Comparison of ENCODE assay signal across 28 mouse cellular contexts in the genomic region with DNA sequence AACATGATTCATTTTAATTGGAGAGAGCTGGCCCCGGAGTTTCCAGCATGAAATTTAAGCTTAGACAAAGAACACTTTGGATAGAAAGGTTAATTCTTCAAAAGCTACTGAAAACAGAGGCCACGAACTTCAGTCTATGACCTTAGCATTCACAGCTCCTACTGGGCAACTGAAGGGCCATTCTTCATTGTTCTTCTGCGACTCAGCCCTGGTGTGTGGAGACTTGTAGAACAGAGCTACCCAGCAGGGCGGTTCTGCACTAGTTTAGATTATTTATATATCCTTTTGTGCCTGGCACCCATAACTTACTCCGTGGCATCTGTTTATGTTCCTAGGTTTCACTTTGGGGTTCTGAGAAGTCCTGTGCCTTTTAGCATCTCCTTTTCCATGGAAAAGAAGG. TPM values are rescaled to one million over a fixed set of nuclear protein-coding genes. Genes with fewer than 3 reads are reported as not detected.
A peak's percentile ranks its signal among the peaks of the same experiment; 100 is the strongest.
DNase-seq lines count a peak whose midpoint lies in the region; ATAC-seq and TF ChIP-seq lines count a peak whose summit lies in the region.
"Had no signal": no experiment of that assay in that cellular context is flagged by ENCODE, and none has a peak within 500 bp of the region (broad histone marks: within the 10 kb centered on the region; RNA-seq: fewer than 3 reads in every experiment).

No protein-coding gene starts in this region.

- no peaks in the 10 kb centered on the region for H3K9me3 ChIP-seq in neural tube, embryonic 15.5 days (replicated peaks)
- H3K9me3 ChIP-seq in neural tube, embryonic 11.5 days (ENCODE audit: control insufficient read depth, low read length), result no peaks in the 10 kb centered on the region
- H3K9me3 ChIP-seq: embryonic facial prominence, embryonic 10.5 days; embryonic facial prominence, embryonic 13.5 days; forebrain, embryonic 12.5 days; forebrain, embryonic 15.5 days had no signal

- no peak for ATAC-seq in neural tube, embryonic 15.5 days (ENCODE audit: low FRiP score)
- ATAC-seq in neural tube, embryonic 11.5 days (ENCODE audit: insufficient read depth, low FRiP score, low TSS enrichment), result peak; percentile 75
- ATAC-seq: CD4-positive, CD25-positive, alpha-beta regulatory T cell, adult 4 months; forebrain, embryonic 15.5 days; hindbrain, postnatal 0 days; inflammation-experienced regulatory T-cells, adult 6 months; intestine, embryonic 16.5 days had no signal

- no peak for TF ChIP-seq POLR2A in cerebellum, adult 2 months (IDR thresholded peaks at IDR 0.05; ENCODE audit: borderline replicate concordance, insufficient read depth, low read length)

- no peak for TF ChIP-seq CTCF in cerebellum, adult 2 months (IDR thresholded peaks at IDR 0.05; ENCODE audit: borderline replicate concordance, insufficient read depth, low read depth, low read length)

- H3K27me3 ChIP-seq in neural tube, embryonic 15.5 days (replicated peaks), result no peaks in the 10 kb centered on the region
- no peaks in the 10 kb centered on the region for H3K27me3 ChIP-seq in neural tube, embryonic 11.5 days (ENCODE audit: control insufficient read depth, insufficient read depth, low read length)
- H3K27me3 ChIP-seq in cerebellum, adult 2 months (ENCODE audit: control insufficient read depth, insufficient read depth, low read length), result no peaks in the 10 kb centered on the region; the same call in 1 of the 2 replicates
- H3K27me3 ChIP-seq: embryonic facial prominence, embryonic 13.5 days; forebrain, embryonic 12.5 days; forebrain, embryonic 15.5 days had no signal

- 22% methylated on average over 5 of the region's 5 CpGs for WGBS in neural tube, embryonic 15.5 days
- WGBS in neural tube, embryonic 11.5 days, result 18% methylated on average over 5 of the region's 5 CpGs
- 50% methylated on average over 5 of the region's 5 CpGs for WGBS in cerebellum, adult 2 months

- H3K4me2 ChIP-seq in neural tube, embryonic 15.5 days, result no peak overlapping the region
- no peak overlapping the region for H3K4me2 ChIP-seq in neural tube, embryonic 11.5 days (ENCODE audit: low read depth)
- H3K4me2 ChIP-seq: embryonic facial prominence, embryonic 13.5 days; forebrain, embryonic 12.5 days; forebrain, embryonic 15.5 days; heart, embryonic 11.5 days; hindbrain, embryonic 14.5 days had no signal

- H3K4me3 ChIP-seq in neural tube, embryonic 15.5 days (replicated peaks), result no peak overlapping the region
- H3K4me3 ChIP-seq in neural tube, embryonic 11.5 days (ENCODE audit: low read depth, low read length), result no peak overlapping the region
- H3K4me3 ChIP-seq in cerebellum, adult 2 months (replicated peaks; ENCODE audit: insufficient read depth, low read depth, low read length), result no peak overlapping the region
- H3K4me3 ChIP-seq: embryonic facial prominence, embryonic 10.5 days; embryonic facial prominence, embryonic 13.5 days; erythroblast, embryonic 14.5 days; forebrain, embryonic 12.5 days; forebrain, embryonic 15.5 days had no signal

- peak; percentile 29 for DNase-seq in neural tube, embryonic 10.5 days (ENCODE audit: extremely low spot score, low spot score)
- DNase-seq in embryo, embryonic 11 days, result peak; percentile 30
- DNase-seq in neural tube, embryonic 11.5 days (ENCODE audit: low spot score), result peak; percentile 35
- DNase-seq in cerebellum, adult 11 months, result no peak
- no peak for DNase-seq in cerebellum, adult 2 months
- DNase-seq: adrenal gland, adult 8-10 months; adrenal gland, postnatal 25 days; cerebellum, adult 18-20 months; cerebellum, adult 9-11 months; cerebellum, postnatal 25 days; gastrocnemius, postnatal 25 days had no signal

- no peaks in the 10 kb centered on the region for H3K36me3 ChIP-seq in neural tube, embryonic 15.5 days
- no peaks in the 10 kb centered on the region for H3K36me3 ChIP-seq in neural tube, embryonic 11.5 days (ENCODE audit: control insufficient read depth, insufficient read depth, low read length)
- H3K36me3 ChIP-seq: embryonic facial prominence, embryonic 10.5 days; embryonic facial prominence, embryonic 13.5 days; forebrain, embryonic 12.5 days; forebrain, embryonic 15.5 days had no signal

- H3K27ac ChIP-seq in neural tube, embryonic 15.5 days (replicated peaks), result no peak overlapping the region
- H3K27ac ChIP-seq in neural tube, embryonic 11.5 days (ENCODE audit: low read depth, low read length), result no peak overlapping the region
- no peak overlapping the region for H3K27ac ChIP-seq in cerebellum, adult 2 months (ENCODE audit: insufficient read depth, low read length)
- H3K27ac ChIP-seq: embryonic facial prominence, embryonic 10.5 days; embryonic facial prominence, embryonic 13.5 days; forebrain, embryonic 12.5 days; forebrain, embryonic 15.5 days; hindbrain, embryonic 14.5 days; hindbrain, postnatal 0 days had no signal

- H3K4me1 ChIP-seq in neural tube, embryonic 15.5 days, result 0 out of 2 replicates have a peak, but pooled peaks cover 5% of the 10 kb centered on the region
- H3K4me1 ChIP-seq in neural tube, embryonic 11.5 days (ENCODE audit: control insufficient read depth, insufficient read depth, low read length), result peaks cover 12% of the 10 kb centered on the region; the same call in 1 of the 2 replicates
- H3K4me1 ChIP-seq in cerebellum, adult 2 months (ENCODE audit: control insufficient read depth, insufficient read depth, low read length), result peaks cover 4% of the 10 kb centered on the region; the same call in 1 of the 2 replicates
- H3K4me1 ChIP-seq: forebrain, embryonic 12.5 days; forebrain, embryonic 15.5 days had no signal

- no peak overlapping the region for H3K9ac ChIP-seq in neural tube, embryonic 15.5 days (replicated peaks)
- no peak overlapping the region for H3K9ac ChIP-seq in neural tube, embryonic 11.5 days (ENCODE audit: low read length)
- H3K9ac ChIP-seq: embryonic facial prominence, embryonic 13.5 days; forebrain, embryonic 12.5 days; forebrain, embryonic 15.5 days; hindbrain, embryonic 14.5 days had no signal

RNA-seq across cellular contexts. Expression of a gene that starts 19.8 kb away (rescaled TPM):
- not detected in 2 replicates for polyA plus RNA-seq in neural tube, embryonic 15.5 days (2015; fragmentation: Nextera tagmentation; extraction: Ambion mirVana)
- not detected in 2 replicates for polyA plus RNA-seq in neural tube, embryonic 11.5 days (2014; fragmentation: Nextera tagmentation; extraction: Ambion mirVana)
- polyA plus RNA-seq in cerebellum, adult 2 months (2012; rRNA removed), result not detected in 2 replicates
- polyA plus RNA-seq: brain, embryonic 14.5 days; C2C12; CD4-positive, CD25-positive, alpha-beta regulatory T cell, adult 4 months; embryonic facial prominence, embryonic 10.5 days; embryonic facial prominence, embryonic 13.5 days; erythroblast, embryonic 14.5 days; forebrain, embryonic 12.5 days; forebrain, embryonic 15.5 days; gonadal fat pad, adult 2 months; heart, embryonic 11.5 days; heart, embryonic 14.5 days; heart, postnatal 0 days; hindbrain, embryonic 14.5 days; hindbrain, postnatal 0 days; inflammation-experienced regulatory T-cells, adult 6 months; intestine, embryonic 16.5 days had no signal

RNA-seq across cellular contexts. Expression of a gene that starts 44.0 kb away (rescaled TPM):
- polyA plus RNA-seq in neural tube, embryonic 15.5 days (2015; fragmentation: Nextera tagmentation; extraction: Ambion mirVana), result 28.2 and 31.2 TPM in 2 replicates
- 17.8 and 19.4 TPM in 2 replicates for polyA plus RNA-seq in neural tube, embryonic 11.5 days (2014; fragmentation: Nextera tagmentation; extraction: Ambion mirVana)
- 70.5 and 76.2 TPM in 2 replicates for polyA plus RNA-seq in cerebellum, adult 2 months (2012; rRNA removed)

Comparison
In these comparisons a context has a peak if more than half of its experiments do, and no peak if none do; other contexts are left out.
1. DNase-seq: peak in neural tube, embryonic 10.5 days (single experiment), embryo, embryonic 11 days (single experiment) and neural tube, embryonic 11.5 days (single experiment); none in cerebellum, adult 11 months (single experiment) and cerebellum, adult 2 months (0 of 2).